Mouse (Mus musculus): Measurements from ENCODE around the gene Nusap1. TPM values are rescaled to one million over a fixed set of nuclear protein-coding genes. Genes with fewer than 3 reads are reported as not detected.

Gene Nusap1
- polyA plus RNA-seq, 1 experiment = 4.4 TPM

GRCm38 (mm10) chr2:119692003-119692701 lies 74.1 kb downstream of the Nusap1 start:
- Histone ChIP-seq H3K79me2 (ENCODE audit: control insufficient read depth, insufficient read depth) (peaks cover 20% of the 10 kb centered on the region), H3K4me2 (ENCODE audit: low read depth) (no peak overlapping the region), H3ac (ENCODE audit: control insufficient read depth, insufficient read length) (no peak overlapping the region), H3K4me3 (no peak overlapping the region), H3K36me3 (ENCODE audit: control insufficient read depth, insufficient read depth) (peaks cover 12% of the 10 kb centered on the region), H3K27me3 (ENCODE audit: control insufficient read depth, insufficient read depth, insufficient read length) (no peaks in the 10 kb centered on the region)
- TF ChIP-seq TCF3 (IDR thresholded peaks at IDR 0.05; ENCODE audit: insufficient read length, low read depth) (no peak), CEBPB (IDR thresholded peaks at IDR 0.05; ENCODE audit: insufficient read depth, poor library complexity, severe bottlenecking) (no peak), SRF (IDR thresholded peaks at IDR 0.05; ENCODE audit: control insufficient read depth, insufficient read length, low read depth) (no peak), MYOD1 (IDR thresholded peaks at IDR 0.05; ENCODE audit: control insufficient read depth in 1 of 3, insufficient read length in 2 of 3, low read depth in 2 of 3) (no peak), E2F4 (IDR thresholded peaks at IDR 0.05; ENCODE audit: insufficient read depth) (no peak), TCF12 (IDR thresholded peaks at IDR 0.05; ENCODE audit: insufficient read depth, poor library complexity, severe bottlenecking) (no peak), POLR2AphosphoS2 (IDR thresholded peaks at IDR 0.05; ENCODE audit: insufficient read length, low read depth) (no peak), USF1 (IDR thresholded peaks at IDR 0.05; ENCODE audit: low read depth) (no peak), POLR2A (IDR thresholded peaks at IDR 0.05; ENCODE audit: insufficient read length, low read depth) (no peak), REST (IDR thresholded peaks at IDR 0.05; ENCODE audit: insufficient read depth, insufficient read length) (no peak), MYOG (IDR thresholded peaks at IDR 0.05; ENCODE audit: control insufficient read depth in 1 of 3, insufficient read depth in 1 of 3, insufficient read length in 2 of 3, low read depth in 2 of 3) (no peak), MAX (IDR thresholded peaks at IDR 0.05; ENCODE audit: low read depth) (no peak)

GRCm38 (mm10) chr2:119694826-119695225 lies 76.7 kb downstream of the Nusap1 start:
- TF ChIP-seq USF1 (IDR thresholded peaks at IDR 0.05; ENCODE audit: low read depth) = no peak
- no peak for TF ChIP-seq MYOG (IDR thresholded peaks at IDR 0.05; ENCODE audit: control insufficient read depth in 1 of 3, insufficient read depth in 1 of 3, insufficient read length in 2 of 3, low read depth in 2 of 3)
- no peak for TF ChIP-seq POLR2A (IDR thresholded peaks at IDR 0.05; ENCODE audit: insufficient read length, low read depth)
- no peak for TF ChIP-seq CEBPB (IDR thresholded peaks at IDR 0.05; ENCODE audit: insufficient read depth, poor library complexity, severe bottlenecking)
- TF ChIP-seq E2F4 (IDR thresholded peaks at IDR 0.05; ENCODE audit: insufficient read depth) = no peak
- no peak for TF ChIP-seq TCF12 (IDR thresholded peaks at IDR 0.05; ENCODE audit: insufficient read depth, poor library complexity, severe bottlenecking)
- TF ChIP-seq SRF (IDR thresholded peaks at IDR 0.05; ENCODE audit: control insufficient read depth, insufficient read length, low read depth) = no peak
- TF ChIP-seq MYOD1 (IDR thresholded peaks at IDR 0.05; ENCODE audit: control insufficient read depth in 1 of 3, insufficient read length in 2 of 3, low read depth in 2 of 3) = no peak
- no peak for TF ChIP-seq MAX (IDR thresholded peaks at IDR 0.05; ENCODE audit: low read depth)
- no peak for TF ChIP-seq TCF3 (IDR thresholded peaks at IDR 0.05; ENCODE audit: insufficient read length, low read depth)
- no peak for TF ChIP-seq POLR2AphosphoS2 (IDR thresholded peaks at IDR 0.05; ENCODE audit: insufficient read length, low read depth)
- no peak for TF ChIP-seq REST (IDR thresholded peaks at IDR 0.05; ENCODE audit: insufficient read depth, insufficient read length)
- no peak overlapping the region for H3K4me3 ChIP-seq

GRCm38 (mm10) chr2:119696111-119696510 lies 78.0 kb downstream of the Nusap1 start:
- Histone ChIP-seq H3ac (ENCODE audit: control insufficient read depth, insufficient read length) (no peak overlapping the region), H3K79me2 (ENCODE audit: control insufficient read depth, insufficient read depth) (peaks cover 14% of the 10 kb centered on the region), H3K36me3 (ENCODE audit: control insufficient read depth, insufficient read depth) (peaks cover 12% of the 10 kb centered on the region), H3K4me2 (ENCODE audit: low read depth) (no peak overlapping the region), H3K4me3 (no peak overlapping the region), H3K27me3 (ENCODE audit: control insufficient read depth, insufficient read depth, insufficient read length) (no peaks in the 10 kb centered on the region)
- TF ChIP-seq MAX (IDR thresholded peaks at IDR 0.05; ENCODE audit: low read depth) (no peak), MYOG (IDR thresholded peaks at IDR 0.05; ENCODE audit: control insufficient read depth in 1 of 3, insufficient read depth in 1 of 3, insufficient read length in 2 of 3, low read depth in 2 of 3) (no peak), POLR2AphosphoS2 (IDR thresholded peaks at IDR 0.05; ENCODE audit: insufficient read length, low read depth) (no peak), E2F4 (IDR thresholded peaks at IDR 0.05; ENCODE audit: insufficient read depth) (no peak), SRF (IDR thresholded peaks at IDR 0.05; ENCODE audit: control insufficient read depth, insufficient read length, low read depth) (no peak), POLR2A (IDR thresholded peaks at IDR 0.05; ENCODE audit: insufficient read length, low read depth) (no peak), MYOD1 (IDR thresholded peaks at IDR 0.05; ENCODE audit: control insufficient read depth in 1 of 3, insufficient read length in 2 of 3, low read depth in 2 of 3) (no peak), TCF12 (IDR thresholded peaks at IDR 0.05; ENCODE audit: insufficient read depth, poor library complexity, severe bottlenecking) (no peak), USF1 (IDR thresholded peaks at IDR 0.05; ENCODE audit: low read depth) (no peak), REST (IDR thresholded peaks at IDR 0.05; ENCODE audit: insufficient read depth, insufficient read length) (no peak), TCF3 (IDR thresholded peaks at IDR 0.05; ENCODE audit: insufficient read length, low read depth) (no peak), CEBPB (IDR thresholded peaks at IDR 0.05; ENCODE audit: insufficient read depth, poor library complexity, severe bottlenecking) (no peak)

More at GRCm38 (mm10) chr2:119694826-119695225, 76.7 kb downstream of the Nusap1 start:
- Histone ChIP-seq H3K36me3 (ENCODE audit: control insufficient read depth, insufficient read depth) (peaks cover 12% of the 10 kb centered on the region), H3K27me3 (ENCODE audit: control insufficient read depth, insufficient read depth, insufficient read length) (no peaks in the 10 kb centered on the region), H3ac (ENCODE audit: control insufficient read depth, insufficient read length) (no peak overlapping the region), H3K4me2 (ENCODE audit: low read depth) (no peak overlapping the region), H3K79me2 (ENCODE audit: control insufficient read depth, insufficient read depth) (peaks cover 18% of the 10 kb centered on the region)

GRCm38 (mm10) chr2:119698472-119698871 lies 80.4 kb downstream of the Nusap1 start:
- TF ChIP-seq TCF3 (IDR thresholded peaks at IDR 0.05; ENCODE audit: insufficient read length, low read depth) = no peak
- no peak for TF ChIP-seq POLR2A (IDR thresholded peaks at IDR 0.05; ENCODE audit: insufficient read length, low read depth)
- TF ChIP-seq E2F4 (IDR thresholded peaks at IDR 0.05; ENCODE audit: insufficient read depth) = no peak
- TF ChIP-seq TCF12 (IDR thresholded peaks at IDR 0.05; ENCODE audit: insufficient read depth, poor library complexity, severe bottlenecking) = no peak
- no peak for TF ChIP-seq REST (IDR thresholded peaks at IDR 0.05; ENCODE audit: insufficient read depth, insufficient read length)
- no peak for TF ChIP-seq MYOD1 (IDR thresholded peaks at IDR 0.05; ENCODE audit: control insufficient read depth in 1 of 3, insufficient read length in 2 of 3, low read depth in 2 of 3)
- TF ChIP-seq SRF (IDR thresholded peaks at IDR 0.05; ENCODE audit: control insufficient read depth, insufficient read length, low read depth) = no peak
- no peak for TF ChIP-seq POLR2AphosphoS2 (IDR thresholded peaks at IDR 0.05; ENCODE audit: insufficient read length, low read depth)
- no peak for TF ChIP-seq USF1 (IDR thresholded peaks at IDR 0.05; ENCODE audit: low read depth)
- TF ChIP-seq MAX (IDR thresholded peaks at IDR 0.05; ENCODE audit: low read depth) = no peak
- no peak for TF ChIP-seq MYOG (IDR thresholded peaks at IDR 0.05; ENCODE audit: control insufficient read depth in 1 of 3, insufficient read depth in 1 of 3, insufficient read length in 2 of 3, low read depth in 2 of 3)
- TF ChIP-seq CEBPB (IDR thresholded peaks at IDR 0.05; ENCODE audit: insufficient read depth, poor library complexity, severe bottlenecking) = no peak

More at GRCm38 (mm10) chr2:119698472-119698871, 80.4 kb downstream of the Nusap1 start:
- Histone ChIP-seq H3K36me3 (ENCODE audit: control insufficient read depth, insufficient read depth) (peaks cover 8% of the 10 kb centered on the region), H3K79me2 (ENCODE audit: control insufficient read depth, insufficient read depth) (peaks cover 14% of the 10 kb centered on the region), H3K27me3 (ENCODE audit: control insufficient read depth, insufficient read depth, insufficient read length) (no peaks in the 10 kb centered on the region), H3K4me2 (ENCODE audit: low read depth) (no peak overlapping the region), H3K4me3 (no peak overlapping the region), H3ac (ENCODE audit: control insufficient read depth, insufficient read length) (no peak overlapping the region)

Data from myocyte (in vitro differentiated cells).